10 mouse cellular contexts compared by ENCODE assay signal in genomic region chr19:53891569-53891968, GRCm38 (mm10). TPM values are rescaled to one million over a fixed set of nuclear protein-coding genes. Genes with fewer than 3 reads are reported as not detected.
A peak's percentile ranks its signal among the peaks of the same experiment; 100 is the strongest.
DNase-seq lines count a peak whose midpoint lies in the region; ATAC-seq and TF ChIP-seq lines count a peak whose summit lies in the region.
"Had no signal": no experiment of that assay in that cellular context is flagged by ENCODE, and none has a peak within 500 bp of the region (broad histone marks: within the 10 kb centered on the region; RNA-seq: fewer than 3 reads in every experiment).

No protein-coding gene starts in this region.

- DNase-seq in heart, postnatal 0 days (ENCODE audit: low spot score), result no peak
- no peak for DNase-seq in heart, adult 18-20 months
- DNase-seq in testis, postnatal 14 days (ENCODE audit: low spot score), result no peak
- DNase-seq in adrenal gland, adult 2 months, result no peak
- DNase-seq in left cerebral cortex, adult 8-10 months (ENCODE audit: low spot score in 2 of 2), result no peak

- no peak overlapping the region for H3K9ac ChIP-seq in heart, postnatal 0 days (replicated peaks; ENCODE audit: low read depth, low read length)
- H3K9ac ChIP-seq in limb, embryonic 13.5 days, result no peak overlapping the region
- peak overlapping the region; percentile 37; the same call in 1 of the 2 replicates for H3K9ac ChIP-seq in stomach, embryonic 16.5 days (ENCODE audit: low read length)
- H3K9ac ChIP-seq: midbrain, embryonic 15.5 days had no signal

- no peak overlapping the region for H3K4me3 ChIP-seq in heart, postnatal 0 days (ENCODE audit: low read depth, low read length)
- H3K4me3 ChIP-seq in testis, adult 2 months (ENCODE audit: control insufficient read depth, low read depth, low read length), result no peak overlapping the region
- no peak overlapping the region for H3K4me3 ChIP-seq in limb, embryonic 13.5 days
- H3K4me3 ChIP-seq in stomach, embryonic 16.5 days (replicated peaks; ENCODE audit: low read length), result no peak overlapping the region
- H3K4me3 ChIP-seq: midbrain, embryonic 15.5 days had no signal

- H3K4me2 ChIP-seq in heart, postnatal 0 days (ENCODE audit: low read depth, low read length), result no peak overlapping the region
- no peak overlapping the region for H3K4me2 ChIP-seq in limb, embryonic 13.5 days (replicated peaks)
- H3K4me2 ChIP-seq in stomach, embryonic 16.5 days (ENCODE audit: low read depth, low read length), result no peak overlapping the region
- H3K4me2 ChIP-seq: midbrain, embryonic 15.5 days had no signal

- TF ChIP-seq CTCF in heart, postnatal 0 days (IDR thresholded peaks at IDR 0.05; ENCODE audit: low read depth), result no peak
- TF ChIP-seq CTCF in testis, adult 2 months (IDR thresholded peaks at IDR 0.05; ENCODE audit: control insufficient read depth, insufficient read depth, insufficient replicate concordance, low read depth, low read length), result no peak

- no peaks in the 10 kb centered on the region for H3K27me3 ChIP-seq in heart, postnatal 0 days (ENCODE audit: control insufficient read depth, insufficient read depth, low read length)
- no peaks in the 10 kb centered on the region for H3K27me3 ChIP-seq in testis, adult 2 months (ENCODE audit: control insufficient read depth, insufficient read depth, low read length)
- H3K27me3 ChIP-seq in limb, embryonic 13.5 days, result no peaks in the 10 kb centered on the region
- H3K27me3 ChIP-seq in stomach, embryonic 16.5 days (ENCODE audit: control insufficient read depth, insufficient read depth, low read length), result no peaks in the 10 kb centered on the region
- H3K27me3 ChIP-seq: CH12.LX; midbrain, embryonic 15.5 days had no signal

- H3K27ac ChIP-seq in heart, postnatal 0 days (ENCODE audit: low read depth), result peak overlapping the region; percentile 68
- H3K27ac ChIP-seq in testis, adult 2 months (ENCODE audit: control insufficient read depth, insufficient read depth, low read depth, low read length), result peak overlapping the region; percentile 10; the same call in 1 of the 2 replicates
- peak overlapping the region; percentile 94 for H3K27ac ChIP-seq in limb, embryonic 13.5 days
- H3K27ac ChIP-seq in stomach, embryonic 16.5 days (ENCODE audit: low read length), result peak overlapping the region; percentile 90
- H3K27ac ChIP-seq: midbrain, embryonic 15.5 days had no signal

- no peak for TF ChIP-seq EP300 in heart, postnatal 0 days (IDR thresholded peaks at IDR 0.05; ENCODE audit: low read depth)

- H3K9me3 ChIP-seq in heart, postnatal 0 days (replicated peaks; ENCODE audit: control insufficient read depth, low read length), result no peaks in the 10 kb centered on the region
- H3K9me3 ChIP-seq in limb, embryonic 13.5 days, result no peaks in the 10 kb centered on the region
- H3K9me3 ChIP-seq in stomach, embryonic 16.5 days (replicated peaks; ENCODE audit: control insufficient read depth, low read length), result no peaks in the 10 kb centered on the region
- H3K9me3 ChIP-seq: midbrain, embryonic 15.5 days had no signal

- no peak for TF ChIP-seq POLR2A in testis, adult 2 months (IDR thresholded peaks at IDR 0.05; ENCODE audit: control insufficient read depth, low read depth, low read length)

- ATAC-seq in heart, postnatal 0 days (ENCODE audit: insufficient read depth, low read depth), result no peak
- ATAC-seq in limb, embryonic 13.5 days (ENCODE audit: low FRiP score, low read depth), result 0 out of 2 replicates have a peak, but pooled peaks have one; percentile 13
- ATAC-seq in stomach, embryonic 16.5 days (ENCODE audit: insufficient read depth, low FRiP score), result peak; percentile 11; the same call in 1 of the 2 replicates
- ATAC-seq: midbrain, embryonic 15.5 days had no signal

- no peaks in the 10 kb centered on the region for H3K36me3 ChIP-seq in heart, postnatal 0 days (replicated peaks; ENCODE audit: control insufficient read depth, insufficient read depth, low read length)
- no peaks in the 10 kb centered on the region for H3K36me3 ChIP-seq in testis, adult 2 months (ENCODE audit: control insufficient read depth, insufficient read depth, low read length)
- H3K36me3 ChIP-seq in limb, embryonic 13.5 days, result no peaks in the 10 kb centered on the region
- H3K36me3 ChIP-seq in stomach, embryonic 16.5 days (ENCODE audit: control insufficient read depth, insufficient read depth, low read length), result no peaks in the 10 kb centered on the region
- H3K36me3 ChIP-seq: midbrain, embryonic 15.5 days had no signal

- H3K4me1 ChIP-seq in heart, postnatal 0 days (ENCODE audit: control insufficient read depth, insufficient read depth), result peaks cover 32% of the 10 kb centered on the region
- H3K4me1 ChIP-seq in testis, adult 2 months (ENCODE audit: control insufficient read depth, insufficient read depth, low read length), result no peaks in the 10 kb centered on the region; the same call in 1 of the 2 replicates
- H3K4me1 ChIP-seq in limb, embryonic 13.5 days, result peaks cover 58% of the 10 kb centered on the region
- H3K4me1 ChIP-seq in stomach, embryonic 16.5 days (ENCODE audit: control insufficient read depth, insufficient read depth, low read length), result peaks cover 49% of the 10 kb centered on the region

- 81% methylated on average over 2 of the region's 2 CpGs for WGBS in heart, postnatal 0 days
- 85% methylated on average over 2 of the region's 2 CpGs for WGBS in limb, embryonic 13.5 days
- WGBS in stomach, embryonic 16.5 days, result 62% methylated on average over 2 of the region's 2 CpGs

RNA-seq across cellular contexts. Expression of gene Pdcd4, which starts 0.5 kb away (rescaled TPM):
- 4.2 and 5.5 TPM in 2 replicates for total RNA-seq in heart, postnatal 0 days (2014; rRNA removed; ENCODE audit: low replicate concordance)
- 28.6 and 34.8 TPM in 2 replicates for polyA plus RNA-seq in heart, postnatal 0 days (2015; fragmentation: Nextera tagmentation; extraction: Ambion mirVana)
- total RNA-seq in heart, adult 18-20 months (2021), result 10 to 100 TPM; 20.3 to 31.3 TPM
- polyA plus RNA-seq in testis, adult 2 months (2012; rRNA removed), result 37.1 and 46.6 TPM in 2 replicates
- 119 and 120 TPM in 2 replicates for polyA plus RNA-seq in limb, embryonic 13.5 days (2015; fragmentation: Nextera tagmentation; extraction: Ambion mirVana)
- 94.1 and 101 TPM in 2 replicates for polyA plus RNA-seq in stomach, embryonic 16.5 days (2015; fragmentation: Nextera tagmentation; extraction: Ambion mirVana)
- total RNA-seq in adrenal gland, adult 2 months (2021), result 100 to 1,000 TPM in 1 of 2 experiments, 10 to 100 TPM in 1; 75.5 to 102 TPM
- 2.5 and 2.6 TPM in 2 replicates for polyA plus RNA-seq in adrenal gland, adult 2 months (2012; rRNA removed)
- total RNA-seq in left cerebral cortex, adult 8-10 months (2022), result 100 to 1,000 TPM in 2 of 4 experiments, 10 to 100 TPM in 2; 95.8 to 102 (median 98.8) TPM

RNA-seq across cellular contexts. Expression of gene Shoc2, which starts 52.5 kb away (rescaled TPM):
- total RNA-seq in heart, postnatal 0 days (2014; rRNA removed; ENCODE audit: low replicate concordance), result 38.0 and 48.6 TPM in 2 replicates
- polyA plus RNA-seq in heart, postnatal 0 days (2015; fragmentation: Nextera tagmentation; extraction: Ambion mirVana), result 20.1 and 22.1 TPM in 2 replicates
- total RNA-seq in heart, adult 18-20 months (2021), result 10 to 100 TPM; 27.0 to 27.9 TPM
- 7.2 and 9.5 TPM in 2 replicates for polyA plus RNA-seq in testis, adult 2 months (2012; rRNA removed)
- 39.1 and 46.6 TPM in 2 replicates for polyA plus RNA-seq in limb, embryonic 13.5 days (2015; fragmentation: Nextera tagmentation; extraction: Ambion mirVana)
- polyA plus RNA-seq in stomach, embryonic 16.5 days (2015; fragmentation: Nextera tagmentation; extraction: Ambion mirVana), result 51.7 and 53.2 TPM in 2 replicates
- total RNA-seq in adrenal gland, adult 2 months (2021), result 10 to 100 TPM; 46.0 to 54.5 TPM
- polyA plus RNA-seq in adrenal gland, adult 2 months (2012; rRNA removed), result 3.1 and 5.0 TPM in 2 replicates
- total RNA-seq in left cerebral cortex, adult 8-10 months (2022), result 10 to 100 TPM; 54.0 to 59.6 (median 58.1) TPM

RNA-seq across cellular contexts. Expression of gene Bbip1, which starts 52.9 kb away (rescaled TPM):
- total RNA-seq in heart, postnatal 0 days (2014; rRNA removed; ENCODE audit: low replicate concordance), result 32.1 and 45.5 TPM in 2 replicates
- 74.2 and 78.3 TPM in 2 replicates for polyA plus RNA-seq in heart, postnatal 0 days (2015; fragmentation: Nextera tagmentation; extraction: Ambion mirVana)
- total RNA-seq in heart, adult 18-20 months (2021), result 10 to 100 TPM; 31.6 to 36.2 TPM
- polyA plus RNA-seq in testis, adult 2 months (2012; rRNA removed), result 49.8 and 63.0 TPM in 2 replicates
- polyA plus RNA-seq in limb, embryonic 13.5 days (2015; fragmentation: Nextera tagmentation; extraction: Ambion mirVana), result 81.4 and 83.3 TPM in 2 replicates
- 64.8 and 69.9 TPM in 2 replicates for polyA plus RNA-seq in stomach, embryonic 16.5 days (2015; fragmentation: Nextera tagmentation; extraction: Ambion mirVana)
- 10 to 100 TPM; 25.6 to 30.8 TPM for total RNA-seq in adrenal gland, adult 2 months (2021)
- 1.3 and 2.9 TPM in 2 replicates for polyA plus RNA-seq in adrenal gland, adult 2 months (2012; rRNA removed)
- total RNA-seq in left cerebral cortex, adult 8-10 months (2022), result 10 to 100 TPM; 39.9 to 52.1 (median 45.4) TPM

Comparison
In these comparisons a context has a peak if more than half of its experiments do, and no peak if none do; other contexts are left out.
1. H3K27ac ChIP-seq: peak in every context shown above with its lines; median percentile 94 in limb, embryonic 13.5 days; 90 in stomach, embryonic 16.5 days; 68 in heart, postnatal 0 days; 10 in testis, adult 2 months.
2. RNA of gene Bbip1, which starts 52.9 kb away (polyA plus RNA-seq): 81.4 to 83.3 TPM in limb, embryonic 13.5 days, 74.2 to 78.3 TPM in heart, postnatal 0 days, 64.8 to 69.9 TPM in stomach, embryonic 16.5 days and 49.8 to 63.0 TPM in testis, adult 2 months; 1.3 to 2.9 TPM in adrenal gland, adult 2 months; every median in the first group is over 10 times any median in the second.